Mouse (Mus musculus) midbrain, embryonic 12.5 days (tissue): ENCODE data around the gene Gdpgp1. TPM values are rescaled to one million over a fixed set of nuclear protein-coding genes. Genes with fewer than 3 reads are reported as not detected.

Source experiments
- polyA plus RNA-seq: library from polyadenylated mRNA; unstranded; fragments of >200 nt; fragmentation: Nextera tagmentation; extraction: Ambion mirVana; gene quantifications from 2 replicates; pipeline ENCODE4 v1.2.1, GENCODE M21; 2016

The Gdpgp1 gene
- polyA plus RNA-seq, 1 experiment from 2014 or later: 4.0 TPM

Other genes with a start within 250 kb of the Gdpgp1 start
- gene Zfp710, start 208.1 kb upstream of the Gdpgp1 start, polyA plus RNA-seq: 31.1 and 32.8 TPM in 2 replicates
- gene Idh2, start 117.5 kb upstream of the Gdpgp1 start, polyA plus RNA-seq: 331 and 347 TPM in 2 replicates
- gene Sema4b, start 46.0 kb upstream of the Gdpgp1 start, polyA plus RNA-seq: 17.7 and 20.9 TPM in 2 replicates
- 41.3 and 42.3 TPM in 2 replicates for gene Cib1, start 52 bp upstream of the Gdpgp1 start, polyA plus RNA-seq
- gene Ttll13, start 13.5 kb downstream of the Gdpgp1 start, polyA plus RNA-seq: 1.9 and 2.4 TPM in 2 replicates
- gene Ngrn, start 28.4 kb downstream of the Gdpgp1 start, polyA plus RNA-seq: 56.7 and 57.5 TPM in 2 replicates
- gene Vps33b, start 36.8 kb downstream of the Gdpgp1 start, polyA plus RNA-seq: 18.5 and 21.4 TPM in 2 replicates
- gene Prc1, start 61.6 kb downstream of the Gdpgp1 start, polyA plus RNA-seq: 175 and 180 TPM in 2 replicates
- 14.2 and 16.2 TPM in 2 replicates for gene Rccd1, start 91.6 kb downstream of the Gdpgp1 start, polyA plus RNA-seq
- gene Unc45a, start 108.1 kb downstream of the Gdpgp1 start, polyA plus RNA-seq: 51.4 and 54.9 TPM in 2 replicates
- gene Hddc3, start 110.2 kb downstream of the Gdpgp1 start, polyA plus RNA-seq: 24.3 and 24.8 TPM in 2 replicates
- gene Man2a2, start 138.5 kb downstream of the Gdpgp1 start, polyA plus RNA-seq: 23.1 and 26.0 TPM in 2 replicates
- gene Fes, start 155.1 kb downstream of the Gdpgp1 start, polyA plus RNA-seq: 7.1 and 11.3 TPM in 2 replicates
- 4.0 and 5.6 TPM in 2 replicates for gene Furin, start 172.6 kb downstream of the Gdpgp1 start, polyA plus RNA-seq